Mouse (Mus musculus): ENCODE results near the gene Maged2.
A peak's percentile ranks its signal among the peaks of the same experiment; 100 is the strongest.
"Not testable (repeated sequence)": the region's sequence is repeated elsewhere in the genome, so short reads cannot be mapped to it uniquely, and the experiment has no call there.

Gene Maged2

GRCm38 (mm10) chrX:150814139-150814469 is at the start of gene Maged2:
Gene Maged2, minus strand, starts transcription at chrX:150814345.
- peak; percentile 2 for DNase-seq (ENCODE audit: low read depth, low spot score)

- peak; percentile 7 for DNase-seq (ENCODE audit: low read depth, low spot score)
Observed at GRCm38 (mm10) chrX:150848230-150848629, 34.1 kb upstream of the Maged2 start.

GRCm38 (mm10) chrX:150845480-150846205 is 31.5 kb upstream of the Maged2 start:
- not testable (repeated sequence) for DNase-seq (ENCODE audit: low read depth, low spot score)

- DNase-seq (ENCODE audit: low read depth, low spot score) = not testable (repeated sequence)
Observed at GRCm38 (mm10) chrX:150843257-150843656, 29.1 kb upstream of the Maged2 start.

GRCm38 (mm10) chrX:150830297-150830696 is 16.2 kb upstream of the Maged2 start:
- peak; percentile 4 for DNase-seq (ENCODE audit: low read depth, low spot score)

- no peak for DNase-seq (ENCODE audit: low read depth, low spot score)
Observed at GRCm38 (mm10) chrX:150817278-150817677, 3.1 kb upstream of the Maged2 start.

GRCm38 (mm10) chrX:150815601-150816000 is 1.5 kb upstream of the Maged2 start:
- no peak for DNase-seq (ENCODE audit: low read depth, low spot score)

- peak; percentile 36 for DNase-seq (ENCODE audit: low read depth, low spot score)
Observed at GRCm38 (mm10) chrX:150813464-150814138, 544 bp downstream of the Maged2 start.

GRCm38 (mm10) chrX:150812787-150813298 is 1.3 kb downstream of the Maged2 start:
- peak; percentile 98 for DNase-seq (ENCODE audit: low read depth, low spot score)

GRCm38 (mm10) chrX:150800987-150801386 is 13.2 kb downstream of the Maged2 start:
- not testable (repeated sequence) for DNase-seq (ENCODE audit: low read depth, low spot score)

GRCm38 (mm10) chrX:150798493-150799177 is 15.5 kb downstream of the Maged2 start:
- not testable (repeated sequence) for DNase-seq (ENCODE audit: low read depth, low spot score)

Measured in brain, adult 2 months (tissue).